Mouse (Mus musculus): Measurements from ENCODE around the gene Aadac.
A peak's percentile ranks its signal among the peaks of the same experiment; 100 is the strongest.

The Aadac gene

GRCm38 (mm10) chr3:60025417-60025816 is at the start of gene Aadac:
TSS of gene Aadac (plus strand) at chr3:60025717.
- no peak for DNase-seq (ENCODE audit: low spot score in 2 of 2)

GRCm38 (mm10) chr3:60003622-60004021 is 21.9 kb upstream of the Aadac start:
- DNase-seq (ENCODE audit: low spot score in 2 of 2), result no peak

- DNase-seq (ENCODE audit: low spot score in 2 of 2), result no peak
Observed at GRCm38 (mm10) chr3:60006443-60006842, 19.1 kb upstream of the Aadac start, which contains the start of gene Aadacl2. TSS of gene Aadacl2 (plus strand) at chr3:60006743.

GRCm38 (mm10) chr3:60031511-60031910 is 6.0 kb downstream of the Aadac start:
- DNase-seq (ENCODE audit: low spot score in 2 of 2), result no peak

GRCm38 (mm10) chr3:60046221-60046913 is 20.9 kb downstream of the Aadac start:
- no peak for DNase-seq (ENCODE audit: low spot score in 2 of 2)

GRCm38 (mm10) chr3:60053231-60053927 is 27.9 kb downstream of the Aadac start:
- DNase-seq (ENCODE audit: low spot score in 2 of 2), result no peak

GRCm38 (mm10) chr3:60053931-60054330 is 28.4 kb downstream of the Aadac start:
- no peak for DNase-seq (ENCODE audit: low spot score in 2 of 2)

- peak in 1 of 2 experiments; percentile 18 for DNase-seq (ENCODE audit: low spot score in 2 of 2)
Observed at GRCm38 (mm10) chr3:60056451-60056850, 30.9 kb downstream of the Aadac start.

- no peak for DNase-seq (ENCODE audit: low spot score in 2 of 2)
Observed at GRCm38 (mm10) chr3:60057070-60057808, 31.7 kb downstream of the Aadac start.

- DNase-seq (ENCODE audit: low spot score in 2 of 2), result no peak
Observed at GRCm38 (mm10) chr3:60057809-60058082, 32.2 kb downstream of the Aadac start.

- DNase-seq (ENCODE audit: low spot score in 2 of 2), result no peak
Observed at GRCm38 (mm10) chr3:60078883-60079415, 53.4 kb downstream of the Aadac start.

- DNase-seq (ENCODE audit: low spot score in 2 of 2), result no peak
Observed at GRCm38 (mm10) chr3:60080572-60080971, 55.1 kb downstream of the Aadac start.

- DNase-seq (ENCODE audit: low spot score in 2 of 2), result no peak
Observed at GRCm38 (mm10) chr3:60081648-60082047, 56.1 kb downstream of the Aadac start, which contains the start of gene Sucnr1. TSS of gene Sucnr1 (plus strand) at chr3:60081869.

GRCm38 (mm10) chr3:60082746-60083145 is 57.2 kb downstream of the Aadac start:
- no peak for DNase-seq (ENCODE audit: low spot score in 2 of 2)

- no peak for DNase-seq (ENCODE audit: low spot score in 2 of 2)
Observed at GRCm38 (mm10) chr3:60085729-60086128, 60.2 kb downstream of the Aadac start.

All from thymus, postnatal 10 days (tissue).